In genomic region chr1:107006316-107006715, GRCm38 (mm10) we compare ENCODE assay signal across 43 mouse cellular contexts. TPM values are rescaled to one million over a fixed set of nuclear protein-coding genes. Genes with fewer than 3 reads are reported as not detected.
"Had no signal": no experiment of that assay in that cellular context is flagged by ENCODE, and none has a peak within 500 bp of the region (broad histone marks: within the 10 kb centered on the region; RNA-seq: fewer than 3 reads in every experiment).

No protein-coding gene starts in this region.

- ATAC-seq: hindbrain, embryonic 16.5 days; hindbrain, postnatal 0 days; inflammation-experienced regulatory T-cells, adult 6 months; intestine, embryonic 15.5 days; intestine, embryonic 16.5 days; intestine, postnatal 0 days had no signal

- H3K4me3 ChIP-seq: heart, embryonic 10.5 days; heart, embryonic 12.5 days; heart, embryonic 13.5 days; heart, embryonic 15.5 days; hindbrain, embryonic 10.5 days; hindbrain, embryonic 12.5 days; hindbrain, embryonic 13.5 days; hindbrain, embryonic 15.5 days; intestine, embryonic 15.5 days; kidney, embryonic 15.5 days; layer of hippocampus, adult 2 months had no signal

- H3K4me2 ChIP-seq: heart, embryonic 11.5 days; heart, embryonic 12.5 days; heart, embryonic 13.5 days; heart, embryonic 15.5 days; hindbrain, embryonic 12.5 days; hindbrain, embryonic 13.5 days; hindbrain, embryonic 14.5 days; hindbrain, embryonic 15.5 days; intestine, embryonic 15.5 days; kidney, embryonic 15.5 days had no signal

- H3K27me3 ChIP-seq: heart, embryonic 12.5 days; heart, embryonic 13.5 days; heart, embryonic 15.5 days; hindbrain, embryonic 12.5 days; hindbrain, embryonic 13.5 days; hindbrain, embryonic 15.5 days; intestine, embryonic 15.5 days; kidney, embryonic 15.5 days had no signal

- H3K9ac ChIP-seq: heart, embryonic 12.5 days; heart, embryonic 13.5 days; heart, embryonic 15.5 days; hindbrain, embryonic 12.5 days; hindbrain, embryonic 13.5 days; hindbrain, embryonic 14.5 days; hindbrain, embryonic 15.5 days; intestine, embryonic 15.5 days; kidney, embryonic 15.5 days had no signal

- DNase-seq: heart, postnatal 10 days; heart, postnatal 14 days; heart, postnatal 36 days; heart, postnatal 4 days; kidney, adult 11 months; kidney, adult 18-20 months; kidney, adult 2 months; kidney, adult 8-10 months; kidney, adult 9 months; kidney, postnatal 10 days; kidney, postnatal 14 days; kidney, postnatal 25 days; kidney, postnatal 36 days; kidney, postnatal 4 days; layer of hippocampus, adult 9-11 months; layer of hippocampus, postnatal 36 days had no signal

- H3K27ac ChIP-seq: heart, embryonic 10.5 days; heart, embryonic 13.5 days; heart, embryonic 15.5 days; hindbrain, embryonic 10.5 days; hindbrain, embryonic 12.5 days; hindbrain, embryonic 13.5 days; hindbrain, embryonic 14.5 days; hindbrain, embryonic 15.5 days; hindbrain, postnatal 0 days; intestine, embryonic 15.5 days; kidney, embryonic 15.5 days; kidney, postnatal 0 days; layer of hippocampus, adult 2 months had no signal

- H3K9me3 ChIP-seq: heart, embryonic 10.5 days; heart, embryonic 13.5 days; heart, embryonic 15.5 days; hindbrain, embryonic 10.5 days; hindbrain, embryonic 12.5 days; hindbrain, embryonic 13.5 days; hindbrain, embryonic 15.5 days; intestine, embryonic 15.5 days; kidney, embryonic 15.5 days had no signal

- H3K36me3 ChIP-seq: heart, embryonic 10.5 days; heart, embryonic 12.5 days; heart, embryonic 13.5 days; heart, embryonic 15.5 days; hindbrain, embryonic 10.5 days; hindbrain, embryonic 12.5 days; hindbrain, embryonic 13.5 days; hindbrain, embryonic 15.5 days; intestine, embryonic 15.5 days; kidney, embryonic 15.5 days had no signal

- H3K4me1 ChIP-seq: heart, embryonic 10.5 days; heart, embryonic 12.5 days; heart, embryonic 13.5 days; heart, embryonic 15.5 days; hindbrain, embryonic 10.5 days; hindbrain, embryonic 12.5 days; hindbrain, embryonic 13.5 days; hindbrain, embryonic 15.5 days; intestine, embryonic 15.5 days; kidney, embryonic 15.5 days had no signal

RNA-seq across cellular contexts. Expression of gene Serpinb13, which starts 25.5 kb away (rescaled TPM):
- polyA plus RNA-seq: heart, embryonic 10.5 days; heart, embryonic 11.5 days; heart, embryonic 12.5 days; heart, embryonic 13.5 days; heart, embryonic 14.5 days; heart, embryonic 15.5 days; heart, embryonic 16.5 days; heart, postnatal 0 days; hindbrain, embryonic 10.5 days; hindbrain, embryonic 11.5 days; hindbrain, embryonic 12.5 days; hindbrain, embryonic 13.5 days; hindbrain, embryonic 14.5 days; hindbrain, embryonic 15.5 days; hindbrain, embryonic 16.5 days; hindbrain, postnatal 0 days; inflammation-experienced regulatory T-cells, adult 6 months; intestine, embryonic 14.5 days; intestine, embryonic 15.5 days; intestine, embryonic 16.5 days; intestine, postnatal 0 days; kidney, adult 2 months; kidney, embryonic 14.5 days; kidney, embryonic 15.5 days; kidney, embryonic 16.5 days; kidney, postnatal 0 days; large intestine, adult 2 months had no signal

RNA-seq across cellular contexts. Expression of gene Serpinb3a, which starts 45.8 kb away (rescaled TPM):
- polyA plus RNA-seq: heart, embryonic 10.5 days; heart, embryonic 11.5 days; heart, embryonic 12.5 days; heart, embryonic 13.5 days; heart, embryonic 14.5 days; heart, embryonic 15.5 days; heart, postnatal 0 days; hindbrain, embryonic 10.5 days; hindbrain, embryonic 11.5 days; hindbrain, embryonic 12.5 days; hindbrain, embryonic 13.5 days; hindbrain, embryonic 14.5 days; hindbrain, embryonic 15.5 days; hindbrain, postnatal 0 days; inflammation-experienced regulatory T-cells, adult 6 months; intestine, embryonic 14.5 days; intestine, embryonic 15.5 days; intestine, embryonic 16.5 days; intestine, postnatal 0 days; kidney, adult 2 months; kidney, embryonic 14.5 days; kidney, embryonic 15.5 days; kidney, embryonic 16.5 days; kidney, postnatal 0 days; large intestine, adult 2 months had no signal
